Mouse (Mus musculus): ENCODE results near the gene S100a10.

Gene S100a10

GRCm38 (mm10) chr3:93547099-93547648 lies 7.7 kb upstream of the S100a10 start:
- DNase-seq (ENCODE audit: low read depth, low spot score): no peak

GRCm38 (mm10) chr3:93547749-93548540 lies 6.9 kb upstream of the S100a10 start:
- no peak for DNase-seq (ENCODE audit: low read depth, low spot score)

- no peak for DNase-seq (ENCODE audit: low read depth, low spot score)
These were observed 6.2 kb upstream of the S100a10 start for GRCm38 (mm10) chr3:93548541-93549266.

- no peak for DNase-seq (ENCODE audit: low read depth, low spot score)
These were observed 4.9 kb upstream of the S100a10 start for GRCm38 (mm10) chr3:93549986-93550385.

- no peak for DNase-seq (ENCODE audit: low read depth, low spot score)
These were observed 2.7 kb upstream of the S100a10 start for GRCm38 (mm10) chr3:93551950-93552901.

- no peak for DNase-seq (ENCODE audit: low read depth, low spot score)
These were observed 1.6 kb upstream of the S100a10 start for GRCm38 (mm10) chr3:93553311-93553710.

- DNase-seq (ENCODE audit: low read depth, low spot score): no peak
These were observed 1.0 kb upstream of the S100a10 start for GRCm38 (mm10) chr3:93553765-93554378.

- DNase-seq (ENCODE audit: low read depth, low spot score): no peak
These were observed 400 bp upstream of the S100a10 start for GRCm38 (mm10) chr3:93554379-93554980.

GRCm38 (mm10) chr3:93555878-93556254 lies 986 bp downstream of the S100a10 start:
- DNase-seq (ENCODE audit: low read depth, low spot score): no peak

GRCm38 (mm10) chr3:93556599-93556998 lies 1.7 kb downstream of the S100a10 start:
- no peak for DNase-seq (ENCODE audit: low read depth, low spot score)

- no peak for DNase-seq (ENCODE audit: low read depth, low spot score)
These were observed 2.6 kb downstream of the S100a10 start for GRCm38 (mm10) chr3:93557471-93557870.

GRCm38 (mm10) chr3:93559961-93560360 lies 5.1 kb downstream of the S100a10 start:
- no peak for DNase-seq (ENCODE audit: low read depth, low spot score)

- no peak for DNase-seq (ENCODE audit: low read depth, low spot score)
These were observed 7.5 kb downstream of the S100a10 start for GRCm38 (mm10) chr3:93562372-93562771.

- no peak for DNase-seq (ENCODE audit: low read depth, low spot score)
These were observed 8.3 kb downstream of the S100a10 start for GRCm38 (mm10) chr3:93563216-93563615.

GRCm38 (mm10) chr3:93566892-93567291 lies 12.0 kb downstream of the S100a10 start:
- no peak for DNase-seq (ENCODE audit: low read depth, low spot score)

- DNase-seq (ENCODE audit: low read depth, low spot score): no peak
These were observed 12.8 kb downstream of the S100a10 start for GRCm38 (mm10) chr3:93567721-93568120.

GRCm38 (mm10) chr3:93568428-93569040 lies 13.7 kb downstream of the S100a10 start:
- DNase-seq (ENCODE audit: low read depth, low spot score): no peak

GRCm38 (mm10) chr3:93569046-93569445 lies 14.2 kb downstream of the S100a10 start:
- DNase-seq (ENCODE audit: low read depth, low spot score): no peak

GRCm38 (mm10) chr3:93572058-93572791 lies 17.3 kb downstream of the S100a10 start:
- no peak for DNase-seq (ENCODE audit: low read depth, low spot score)

Data from retina, adult 2 months (tissue).